Mouse (Mus musculus): Measurements from ENCODE around the gene Rspo3. TPM values are rescaled to one million over a fixed set of nuclear protein-coding genes. Genes with fewer than 3 reads are reported as not detected.

Rspo3 gene
- not detected in 2 replicates for polyA plus RNA-seq (2012; ENCODE audit: insufficient read depth, low replicate concordance)

DNA sequence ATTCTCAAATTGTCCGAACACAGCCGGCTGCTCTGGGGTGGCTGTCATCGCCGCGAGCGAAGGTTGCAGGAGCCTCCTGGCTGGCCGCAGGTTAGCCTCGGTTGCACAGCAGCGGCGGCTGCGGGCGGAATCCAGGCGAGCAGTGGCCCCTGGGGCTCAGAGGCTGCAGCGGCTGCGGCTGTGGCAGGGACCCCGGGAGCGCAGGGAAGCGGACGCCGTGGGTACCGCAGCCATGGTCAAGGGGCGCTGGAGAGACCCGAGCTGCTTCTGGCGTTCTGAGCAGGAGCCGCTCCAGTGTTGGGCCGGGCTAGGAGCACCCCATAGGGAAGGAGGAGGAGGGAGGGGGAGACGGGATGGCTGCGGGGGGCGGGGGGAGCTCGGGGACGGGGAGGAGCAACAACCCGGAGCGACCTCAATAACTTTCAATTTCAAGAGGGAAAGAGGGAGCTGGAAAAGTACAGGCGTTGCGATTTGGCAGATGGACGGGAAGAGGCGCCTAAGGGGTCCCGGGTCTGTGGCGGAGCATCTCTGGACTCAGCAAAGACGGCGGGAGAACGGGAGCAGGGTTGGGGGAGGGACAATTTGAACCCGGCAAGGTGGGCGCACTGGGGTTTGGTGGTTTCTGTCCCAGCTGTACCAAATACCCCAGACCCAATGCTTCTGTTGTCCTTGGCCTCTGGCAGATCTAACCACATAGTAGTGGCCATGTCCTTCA is at the start of gene Rspo3:
Rspo3 (minus strand) TSS at position 322 of the 715 bp plus-strand sequence.
- TF ChIP-seq FLI1 (IDR thresholded peaks at IDR 0.05; ENCODE audit: low read length) (no peak), GATA1 (IDR thresholded peaks at IDR 0.05; ENCODE audit: borderline replicate concordance, low read length) (no peak)
- H3K36me3 ChIP-seq (replicated peaks; ENCODE audit: low read length): no peaks in the 10 kb centered on the region
- peaks cover 34% of the 10 kb centered on the region for H3K4me1 ChIP-seq
- H3K4me3 ChIP-seq (replicated peaks): peak within 1 kb of the TSS; percentile 91
- H3K27me3 ChIP-seq (replicated peaks): peaks cover 54% of the 10 kb centered on the region
- no peaks in the 10 kb centered on the region for H3K9me3 ChIP-seq

DNA sequence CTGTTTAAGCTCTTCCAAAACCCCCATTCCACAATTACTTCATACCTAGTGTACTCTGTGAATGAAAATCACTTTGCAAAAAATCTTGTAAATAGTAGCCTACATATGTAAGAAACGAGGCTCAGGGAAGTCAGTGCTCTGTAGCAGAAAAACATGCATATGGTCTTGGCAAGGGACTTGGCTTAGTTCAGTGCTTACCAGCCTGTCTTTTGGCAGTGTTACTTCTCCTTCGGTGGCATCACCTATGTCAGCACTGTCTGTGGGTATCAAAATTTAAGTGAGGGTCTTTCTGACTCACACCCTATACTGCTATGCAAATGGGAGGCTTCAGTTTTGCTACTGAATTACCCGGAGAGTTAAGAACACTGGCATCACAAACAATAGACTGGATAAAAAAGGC is 46.3 kb upstream of the Rspo3 start:
- no peak for TF ChIP-seq GATA1 (IDR thresholded peaks at IDR 0.05; ENCODE audit: borderline replicate concordance, low read length)
- TF ChIP-seq FLI1 (IDR thresholded peaks at IDR 0.05; ENCODE audit: low read length): no peak
- no peak overlapping the region for H3K4me3 ChIP-seq (replicated peaks)
- H3K9me3 ChIP-seq: no peaks in the 10 kb centered on the region
- H3K4me1 ChIP-seq: no peaks in the 10 kb centered on the region
- H3K27me3 ChIP-seq (replicated peaks): no peaks in the 10 kb centered on the region
- H3K36me3 ChIP-seq (replicated peaks; ENCODE audit: low read length): no peaks in the 10 kb centered on the region

DNA sequence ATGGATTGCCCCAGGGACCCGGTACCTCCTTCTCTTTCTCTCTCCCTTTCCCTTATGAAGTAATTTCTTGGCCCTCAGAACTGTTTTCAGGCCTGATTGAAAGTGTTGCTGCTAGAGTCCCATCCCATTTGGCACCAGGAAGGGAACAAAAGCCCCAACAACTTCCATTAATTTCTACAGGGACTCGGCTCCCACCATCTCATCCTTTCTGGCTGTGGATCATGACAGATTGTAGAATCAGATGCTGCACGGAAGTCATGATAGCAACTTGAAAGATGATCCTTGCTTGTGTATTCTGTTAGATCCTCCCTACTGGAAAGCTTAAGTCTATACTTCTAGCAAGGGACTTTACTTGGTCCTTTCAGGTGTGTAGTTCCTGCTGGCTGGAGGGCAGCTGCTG is 45.8 kb upstream of the Rspo3 start:
- no peaks in the 10 kb centered on the region for H3K9me3 ChIP-seq
- no peaks in the 10 kb centered on the region for H3K36me3 ChIP-seq (replicated peaks; ENCODE audit: low read length)
- no peaks in the 10 kb centered on the region for H3K4me1 ChIP-seq
- no peaks in the 10 kb centered on the region for H3K27me3 ChIP-seq (replicated peaks)
- TF ChIP-seq GATA1 (IDR thresholded peaks at IDR 0.05; ENCODE audit: borderline replicate concordance, low read length): no peak
- TF ChIP-seq FLI1 (IDR thresholded peaks at IDR 0.05; ENCODE audit: low read length): no peak
- no peak overlapping the region for H3K4me3 ChIP-seq (replicated peaks)

DNA sequence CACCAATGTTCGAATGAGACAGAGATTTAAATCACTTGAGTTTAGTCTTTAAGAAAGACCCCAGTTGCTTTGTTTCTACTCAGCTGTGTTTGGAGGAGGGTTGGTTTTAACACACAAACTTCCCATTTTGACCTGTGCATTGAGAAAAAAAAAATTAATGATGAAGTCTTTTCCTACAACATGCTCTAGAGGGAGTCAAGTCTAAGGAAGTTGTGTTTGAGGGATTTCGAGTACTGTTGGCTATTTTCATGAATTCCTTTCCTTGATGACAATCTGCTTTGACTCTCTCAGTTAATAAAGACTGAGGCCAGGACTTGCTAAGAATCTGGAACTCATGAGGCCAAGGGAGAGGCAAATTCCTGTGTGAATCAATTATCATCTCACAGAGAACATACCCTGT is 20.3 kb upstream of the Rspo3 start:
- Histone ChIP-seq H3K9me3 (peaks cover 3% of the 10 kb centered on the region; the same call in 1 of the 2 replicates), H3K36me3 (replicated peaks; ENCODE audit: low read length) (no peaks in the 10 kb centered on the region), H3K27me3 (replicated peaks) (no peaks in the 10 kb centered on the region), H3K4me1 (no peaks in the 10 kb centered on the region), H3K4me3 (replicated peaks) (no peak overlapping the region)
- TF ChIP-seq FLI1 (IDR thresholded peaks at IDR 0.05; ENCODE audit: low read length) (no peak), GATA1 (IDR thresholded peaks at IDR 0.05; ENCODE audit: borderline replicate concordance, low read length) (no peak)

DNA sequence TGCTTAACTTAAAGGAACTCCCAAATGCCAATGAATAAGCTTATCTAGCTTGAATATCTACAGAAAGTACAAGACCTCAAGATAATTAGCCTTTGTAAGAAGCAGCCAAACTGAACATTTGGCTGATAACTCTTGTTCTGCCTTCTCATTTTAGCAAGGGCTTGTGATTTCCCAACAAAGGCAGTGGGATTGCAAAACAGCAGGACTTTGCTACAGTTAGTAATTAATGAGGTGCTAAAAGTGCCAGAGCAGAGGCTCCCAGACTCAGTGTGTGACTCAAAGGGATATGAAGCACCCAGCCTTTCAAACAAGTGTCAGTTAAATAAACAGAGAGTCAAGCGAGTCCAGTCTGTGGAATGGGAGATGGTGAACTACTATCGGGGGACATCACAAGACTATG is 18.7 kb upstream of the Rspo3 start:
- Histone ChIP-seq H3K27me3 (replicated peaks) (no peaks in the 10 kb centered on the region), H3K4me1 (no peaks in the 10 kb centered on the region), H3K4me3 (replicated peaks) (no peak overlapping the region), H3K9me3 (peaks cover 3% of the 10 kb centered on the region; the same call in 1 of the 2 replicates), H3K36me3 (replicated peaks; ENCODE audit: low read length) (no peaks in the 10 kb centered on the region)
- TF ChIP-seq FLI1 (IDR thresholded peaks at IDR 0.05; ENCODE audit: low read length): no peak
- TF ChIP-seq GATA1 (IDR thresholded peaks at IDR 0.05; ENCODE audit: borderline replicate concordance, low read length): no peak

DNA sequence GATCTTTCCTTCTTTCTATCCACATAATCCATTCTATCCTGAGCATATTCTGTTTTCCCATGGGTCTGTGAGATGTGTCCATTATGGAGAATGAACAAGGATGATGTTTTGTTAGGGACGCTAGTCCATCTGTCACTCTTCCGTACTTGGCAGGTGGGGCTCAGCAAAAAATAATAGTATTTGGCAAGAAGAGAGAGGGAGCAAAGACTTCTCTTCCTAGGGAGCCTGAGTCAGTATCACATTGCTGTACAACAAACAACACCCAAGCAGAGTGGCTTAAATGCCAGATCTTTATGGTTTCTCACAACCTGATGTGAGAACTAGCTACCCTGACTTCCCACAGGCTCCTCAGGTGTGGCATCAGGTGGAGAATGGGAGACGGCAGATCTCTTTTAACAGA is 7.3 kb upstream of the Rspo3 start:
- Histone ChIP-seq H3K9me3 (no peaks in the 10 kb centered on the region), H3K36me3 (replicated peaks; ENCODE audit: low read length) (no peaks in the 10 kb centered on the region), H3K4me1 (no peaks in the 10 kb centered on the region), H3K4me3 (replicated peaks) (no peak overlapping the region), H3K27me3 (replicated peaks) (peaks cover 3% of the 10 kb centered on the region)
- TF ChIP-seq FLI1 (IDR thresholded peaks at IDR 0.05; ENCODE audit: low read length) (no peak), GATA1 (IDR thresholded peaks at IDR 0.05; ENCODE audit: borderline replicate concordance, low read length) (no peak)

DNA sequence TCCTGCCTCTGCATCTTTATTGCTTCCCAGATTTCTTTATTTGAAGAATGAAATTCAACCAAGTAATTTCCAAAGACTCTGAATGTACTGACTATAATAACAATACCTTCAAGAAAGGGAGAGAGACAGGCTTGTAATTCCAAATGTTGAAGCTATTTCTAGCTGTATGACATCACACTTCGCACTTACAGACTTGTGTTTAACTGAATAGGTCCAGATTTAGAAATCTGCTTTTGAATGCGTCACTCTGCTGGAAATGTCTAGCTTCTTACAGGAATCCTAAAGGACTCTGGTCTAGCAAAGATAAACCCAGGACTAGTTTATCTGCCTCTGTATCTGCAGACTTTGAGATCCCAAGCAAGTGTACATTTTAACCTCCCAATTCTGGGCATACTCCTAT is 3.8 kb upstream of the Rspo3 start:
- no peaks in the 10 kb centered on the region for H3K36me3 ChIP-seq (replicated peaks; ENCODE audit: low read length)
- no peak overlapping the region for H3K4me3 ChIP-seq (replicated peaks)
- H3K27me3 ChIP-seq (replicated peaks): peaks cover 32% of the 10 kb centered on the region
- no peaks in the 10 kb centered on the region for H3K9me3 ChIP-seq
- TF ChIP-seq FLI1 (IDR thresholded peaks at IDR 0.05; ENCODE audit: low read length) (no peak), GATA1 (IDR thresholded peaks at IDR 0.05; ENCODE audit: borderline replicate concordance, low read length) (no peak)
- H3K4me1 ChIP-seq: peaks cover 16% of the 10 kb centered on the region

DNA sequence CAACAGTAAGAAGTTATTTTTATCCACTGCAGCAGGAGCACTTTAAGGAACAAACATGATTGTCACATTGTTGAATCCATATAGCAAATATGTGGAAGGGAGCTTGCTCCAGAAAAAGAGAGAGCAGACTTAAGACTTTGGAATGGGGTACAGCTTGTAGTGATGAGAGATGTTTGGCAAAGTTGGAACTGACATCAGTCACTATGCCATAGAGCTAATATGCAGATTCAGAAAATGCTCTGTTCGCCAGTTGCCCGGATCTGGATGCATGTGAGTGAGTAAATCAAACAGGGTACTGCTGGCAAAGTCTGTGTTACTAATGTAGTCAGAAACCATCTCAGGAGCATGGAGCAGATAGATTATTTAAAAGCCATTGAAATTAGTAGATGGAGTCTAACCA is 3.1 kb upstream of the Rspo3 start:
- Histone ChIP-seq H3K36me3 (replicated peaks; ENCODE audit: low read length) (no peaks in the 10 kb centered on the region), H3K4me1 (peaks cover 23% of the 10 kb centered on the region), H3K9me3 (no peaks in the 10 kb centered on the region), H3K27me3 (replicated peaks) (peaks cover 39% of the 10 kb centered on the region), H3K4me3 (replicated peaks) (no peak overlapping the region)
- TF ChIP-seq GATA1 (IDR thresholded peaks at IDR 0.05; ENCODE audit: borderline replicate concordance, low read length) (no peak), FLI1 (IDR thresholded peaks at IDR 0.05; ENCODE audit: low read length) (no peak)

DNA sequence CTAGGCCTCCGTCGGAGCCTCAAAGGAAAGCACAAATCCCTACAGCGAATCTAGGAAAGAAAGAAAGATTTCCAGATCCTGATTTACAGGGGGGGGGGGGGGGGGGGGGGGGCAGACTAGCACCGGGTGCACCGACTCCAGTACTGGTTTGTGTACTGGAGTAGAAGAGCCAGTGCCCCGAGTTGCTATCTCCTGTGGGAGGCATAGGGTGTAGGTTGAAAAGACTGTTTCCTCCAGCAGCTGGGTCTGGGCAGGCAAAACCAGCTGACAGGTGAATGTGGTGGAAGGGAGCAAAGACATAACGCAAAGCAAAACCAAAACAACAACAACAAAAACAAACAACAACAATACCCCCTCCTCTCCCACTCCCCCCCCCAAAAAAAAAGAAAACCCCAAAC is 838 bp downstream of the Rspo3 start:
- Histone ChIP-seq H3K4me1 (peaks cover 34% of the 10 kb centered on the region), H3K4me3 (replicated peaks) (peak overlapping the region; percentile 91), H3K36me3 (replicated peaks; ENCODE audit: low read length) (no peaks in the 10 kb centered on the region), H3K9me3 (no peaks in the 10 kb centered on the region), H3K27me3 (replicated peaks) (peaks cover 54% of the 10 kb centered on the region)
- TF ChIP-seq GATA1 (IDR thresholded peaks at IDR 0.05; ENCODE audit: borderline replicate concordance, low read length) (no peak), FLI1 (IDR thresholded peaks at IDR 0.05; ENCODE audit: low read length) (no peak)

Measured in megakaryocyte, embryonic 14.5 days (primary cell).